Mouse (Mus musculus) megakaryocyte, embryonic 14.5 days (primary cell): ENCODE results near the gene Cdh6.

Experiments used
- FLI1 ChIP-seq: IDR thresholded peaks from 2 replicates; pipeline ENCODE4 v1.6.1; 2012; ENCODE audit warnings: low read length, inconsistent platforms, mixed read lengths
- GATA1 ChIP-seq: IDR thresholded peaks from 3 replicates; pipeline ENCODE4 v1.6.1; 2012; ENCODE audit warnings: mixed read lengths, low read length, inconsistent platforms, borderline replicate concordance

DNA sequence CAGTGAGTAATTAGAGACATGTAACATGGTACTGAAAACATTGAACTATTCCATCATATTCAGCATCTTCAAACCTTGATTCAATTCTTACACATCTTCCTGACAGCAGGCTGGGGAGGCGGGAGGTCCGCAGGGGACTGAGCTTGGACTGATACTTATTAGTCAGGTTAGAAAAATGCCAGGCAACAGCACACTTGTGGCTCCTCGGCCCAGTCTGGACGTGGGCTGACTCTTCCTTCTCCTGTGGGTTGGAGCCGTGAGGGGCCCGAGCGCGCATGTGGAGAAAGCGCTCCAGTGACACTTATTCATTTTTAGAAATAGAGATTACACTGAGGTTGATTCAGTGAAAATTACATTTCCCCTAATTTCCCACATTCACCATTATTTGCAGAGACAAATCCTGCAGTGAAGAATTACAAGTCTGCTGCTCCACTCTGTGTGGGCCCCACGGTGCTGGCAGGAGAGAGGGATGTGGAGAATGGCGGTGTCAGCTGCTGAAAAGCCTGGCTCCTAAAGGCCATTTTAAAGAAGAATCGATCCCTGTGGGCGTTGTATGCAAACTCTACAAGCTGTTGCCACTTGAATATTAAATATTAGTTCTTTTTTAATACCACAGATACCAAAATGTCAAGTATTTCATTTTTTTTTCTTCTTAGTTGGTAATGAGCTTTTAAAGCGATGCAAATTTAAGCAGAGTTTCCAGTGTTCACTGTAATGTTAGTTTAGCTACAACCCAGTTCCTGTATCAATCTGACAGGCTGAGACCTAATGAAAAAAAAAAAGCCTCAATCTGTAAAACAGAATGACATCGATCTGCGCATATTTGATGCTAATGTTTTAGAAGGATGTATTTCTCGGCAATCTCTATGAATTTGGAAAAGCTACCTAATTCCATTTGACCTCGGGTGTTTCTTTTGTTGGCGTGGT is 79.3 kb downstream of the Cdh6 start:
- TF ChIP-seq GATA1 (no peak), FLI1 (no peak)
